Mouse (Mus musculus) 416B (cell line): ENCODE results near the gene Epo.

Source experiments
- DNase-seq: peaks from one replicate; pipeline ENCODE4 v3.0.0; 2011; ENCODE audit warnings: low read depth

The Epo gene

DNA sequence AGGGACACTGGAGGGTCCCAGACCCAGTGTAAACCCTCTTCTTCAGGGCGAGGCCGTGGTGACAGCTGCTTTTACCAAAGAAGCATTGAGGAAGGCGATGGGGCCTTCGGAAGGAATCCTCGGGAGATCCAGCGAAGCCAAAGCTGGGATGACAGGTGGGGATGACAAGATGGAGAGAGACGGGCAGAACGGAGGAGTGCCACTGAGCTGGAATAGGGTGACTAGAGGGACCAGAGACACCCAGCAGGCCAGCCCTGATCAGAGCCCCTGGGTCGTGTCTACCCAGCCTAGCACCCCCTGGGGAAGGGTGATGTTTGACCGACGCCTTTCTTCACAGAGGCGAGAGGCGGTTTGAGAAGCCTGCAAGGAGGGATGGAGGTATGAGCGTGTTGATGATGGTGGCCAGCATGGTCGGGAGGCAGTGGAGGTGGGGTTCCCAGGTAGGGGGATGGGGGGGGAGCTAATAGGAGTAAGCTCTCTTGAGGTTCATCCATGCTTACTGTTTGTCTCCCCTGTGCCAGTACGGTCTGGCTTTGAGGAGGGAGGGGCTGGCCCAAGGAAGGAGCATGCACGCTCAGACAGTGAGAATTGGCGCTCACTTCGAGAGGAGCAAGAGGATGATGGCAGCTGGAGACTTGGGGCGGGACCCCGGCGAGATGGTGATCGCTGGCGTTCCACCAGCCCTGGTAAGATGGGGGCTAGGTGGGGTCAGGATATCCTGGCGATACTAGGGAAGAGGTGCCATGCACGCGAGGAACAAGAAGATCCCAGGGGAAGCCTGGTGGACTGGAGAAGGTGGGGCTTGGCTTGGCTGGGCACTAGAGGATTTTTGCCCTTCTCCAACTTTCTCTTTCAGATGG lies 13.1 kb downstream of the Epo start:
- no peak for DNase-seq

- DNase-seq = peak; percentile 41
These were observed 14.6 kb downstream of the Epo start, which contains the start of gene Gigyf1 for GRCm38 (mm10) chr5:137518436-137518835. Gigyf1 (plus strand) TSS chr5:137518548.

- DNase-seq = no peak
These were observed 18.2 kb downstream of the Epo start for GRCm38 (mm10) chr5:137514811-137515210.

DNA sequence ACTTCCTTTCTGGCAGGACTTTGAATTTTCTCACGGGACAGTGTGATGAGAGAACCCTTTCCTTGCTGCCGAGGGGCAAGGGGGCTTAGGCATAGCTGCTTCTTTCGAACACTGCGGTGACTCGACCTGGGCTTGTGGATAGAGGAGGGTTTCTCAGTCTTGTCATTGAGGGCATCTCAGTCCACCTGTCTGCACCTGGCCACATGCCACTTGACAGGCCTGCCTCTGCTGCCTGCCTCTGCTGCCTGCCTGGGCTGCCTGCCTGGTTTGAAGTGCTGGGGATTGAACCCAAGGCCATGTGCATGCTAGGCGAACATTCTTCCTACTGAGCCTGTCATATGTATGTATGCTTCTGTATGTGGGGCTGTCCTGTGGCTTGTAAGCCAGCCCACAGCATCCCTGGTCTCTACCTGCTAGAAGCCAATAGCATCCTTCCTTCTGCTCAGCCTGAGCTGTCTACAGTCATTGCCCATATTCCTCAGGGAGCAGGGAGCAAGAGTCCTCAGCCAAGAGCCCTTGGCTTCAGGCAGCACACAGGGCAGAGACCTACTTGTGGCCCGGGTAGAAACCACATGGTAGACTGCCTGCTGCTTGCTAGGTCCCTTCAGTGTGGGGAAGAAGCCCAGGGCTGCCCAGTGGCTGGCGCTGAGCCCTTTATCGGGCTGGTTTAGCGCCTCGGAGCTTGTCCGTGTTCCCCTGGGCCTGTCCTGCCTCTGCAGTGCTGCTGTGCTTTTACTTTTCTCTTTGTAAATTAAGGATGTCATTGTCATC lies 18.9 kb downstream of the Epo start:
- no peak for DNase-seq

DNA sequence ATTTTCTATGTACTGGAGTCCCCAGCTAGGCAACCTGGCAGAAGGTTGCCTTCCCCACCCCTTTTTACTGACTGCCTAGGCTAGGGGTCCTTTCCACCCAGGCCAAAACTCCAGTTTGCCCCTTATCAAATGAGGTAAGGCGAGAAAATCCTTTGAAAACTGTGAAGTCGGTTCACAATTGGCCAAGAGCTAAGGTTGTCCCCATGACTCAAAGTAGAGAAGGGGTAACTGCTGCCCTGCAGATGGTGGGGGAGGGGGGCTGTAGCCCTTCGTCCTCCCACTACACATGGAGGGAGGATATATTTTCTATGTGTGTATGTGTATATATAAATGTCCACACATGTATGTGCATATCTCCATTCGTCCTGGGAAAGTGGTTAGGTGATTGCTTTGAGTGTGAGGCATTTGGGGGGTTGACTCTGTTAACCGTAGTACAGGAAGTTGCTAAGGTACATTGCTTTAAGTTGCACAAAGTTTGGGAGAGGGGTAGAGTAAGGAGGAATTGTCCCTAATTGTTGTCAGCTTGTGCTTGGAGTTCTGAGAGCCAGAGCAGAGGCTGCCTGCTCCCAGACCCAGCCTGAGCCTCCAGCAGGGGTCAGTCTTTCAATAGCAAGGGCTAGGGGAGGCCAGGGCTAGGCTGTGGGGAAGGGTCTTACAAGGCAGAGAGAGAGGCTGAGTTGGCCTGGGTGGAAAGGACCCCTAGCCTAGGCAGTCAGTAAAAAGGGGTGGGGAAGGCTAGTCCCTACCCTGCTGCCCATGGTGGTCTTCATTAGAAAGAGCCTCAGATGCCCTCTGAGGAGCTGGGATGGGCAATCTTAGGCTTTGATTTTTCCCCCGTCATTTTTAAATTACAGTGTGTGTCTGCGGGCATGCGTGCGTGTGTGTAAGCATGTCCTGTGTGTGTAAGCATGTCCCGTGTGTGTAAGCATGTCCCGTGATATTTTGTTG lies 19.9 kb downstream of the Epo start:
- DNase-seq = peak; percentile 37

DNA sequence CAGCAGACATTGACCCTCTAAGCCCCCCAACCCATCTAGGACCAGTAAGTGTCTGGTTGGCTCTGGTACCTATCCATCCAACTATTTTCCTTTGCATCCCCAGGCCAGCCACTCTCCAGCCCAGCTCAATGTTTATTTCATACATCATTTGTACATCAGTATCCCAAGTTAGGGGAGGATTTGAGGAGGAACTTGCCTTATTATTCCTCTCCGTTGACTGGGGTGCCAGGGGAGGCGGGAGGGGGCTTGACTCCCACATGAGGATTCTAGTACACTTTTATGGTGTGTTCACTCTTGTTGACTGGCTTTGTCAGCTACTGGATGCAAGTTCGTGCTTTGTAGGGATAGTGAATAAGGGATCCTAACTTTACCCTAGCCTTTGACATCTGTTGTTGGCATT lies 21.3 kb downstream of the Epo start:
- no peak for DNase-seq

- DNase-seq = peak; percentile 23
These were observed 22.3 kb downstream of the Epo start for GRCm38 (mm10) chr5:137510573-137511390.

DNA sequence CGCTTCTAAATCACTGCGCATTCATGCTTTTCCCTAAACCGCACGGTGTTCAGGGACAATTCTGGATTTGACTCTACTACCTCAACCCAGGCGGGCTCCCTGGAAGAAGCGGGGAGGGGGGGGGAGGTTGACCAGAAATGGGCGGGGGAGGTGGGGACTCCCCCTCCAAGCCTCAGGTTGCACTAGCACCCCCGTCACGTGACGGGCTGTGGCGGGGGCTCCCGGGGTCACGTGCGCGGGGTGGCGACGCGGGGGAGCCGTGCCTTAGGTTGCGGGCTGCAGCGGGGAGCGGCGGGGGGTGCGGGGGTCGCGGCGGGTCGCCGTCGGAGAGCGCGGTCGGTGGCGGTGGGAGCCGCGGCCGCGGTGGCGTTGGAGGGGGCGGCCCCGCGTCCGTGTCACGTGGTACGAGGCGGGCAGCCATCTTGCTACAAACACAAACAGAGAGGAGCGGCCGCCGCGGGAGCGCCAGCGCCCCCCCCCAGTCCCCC lies 23.0 kb downstream of the Epo start:
- DNase-seq = peak; percentile 66

- DNase-seq = peak; percentile 69
These were observed 29.0 kb downstream of the Epo start for GRCm38 (mm10) chr5:137504041-137504440.

DNA sequence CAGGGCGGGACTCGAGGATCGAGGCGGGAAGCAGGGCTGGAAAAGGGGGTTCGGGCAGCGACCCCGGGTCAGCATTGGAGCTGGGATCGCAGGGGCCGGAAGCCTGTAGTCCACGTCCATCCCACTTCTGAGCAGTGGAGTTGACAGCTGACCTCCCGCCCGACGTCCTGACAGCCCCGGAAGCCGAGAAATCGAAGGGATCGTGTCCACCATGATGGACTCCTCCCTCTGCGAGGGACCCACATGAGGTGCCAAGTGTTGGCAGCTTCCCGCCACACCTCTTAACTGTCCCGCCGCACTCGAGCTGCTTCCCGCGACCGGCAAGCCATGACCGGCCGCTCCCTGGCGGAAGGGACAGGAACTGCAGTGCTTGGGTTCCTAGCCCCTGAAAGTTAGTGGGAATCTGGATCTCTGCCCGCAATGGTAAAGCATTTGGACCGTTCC lies 30.4 kb downstream of the Epo start:
- DNase-seq = peak; percentile 97

GRCm38 (mm10) chr5:137501709-137502666 lies 31.1 kb downstream of the Epo start, which contains the start of gene Pop7:
Pop7 (minus strand) TSS chr5:137502518.
- DNase-seq = peak; percentile 100

- no peak for DNase-seq
These were observed 32.9 kb downstream of the Epo start for GRCm38 (mm10) chr5:137500186-137500585.

DNA sequence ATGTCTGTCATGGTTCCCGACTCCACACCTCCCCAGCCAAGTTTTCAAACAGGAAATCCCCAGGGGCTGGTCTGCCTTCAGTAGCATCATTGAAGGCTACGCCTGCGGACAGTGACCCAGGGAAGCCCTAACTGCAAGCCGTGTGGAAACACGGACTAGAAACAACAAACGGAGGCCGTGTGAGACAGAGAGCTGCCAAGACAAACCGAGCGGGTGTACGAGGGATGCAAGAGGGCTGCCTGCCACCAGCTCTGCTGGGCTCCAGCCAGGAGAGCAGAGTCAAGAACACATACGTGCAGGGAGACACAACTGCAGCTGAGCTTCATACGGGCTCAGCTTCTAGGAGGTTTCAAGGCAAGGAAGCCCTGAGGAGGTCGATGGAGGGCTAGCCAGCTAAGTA lies 39.2 kb downstream of the Epo start:
- no peak for DNase-seq

DNA sequence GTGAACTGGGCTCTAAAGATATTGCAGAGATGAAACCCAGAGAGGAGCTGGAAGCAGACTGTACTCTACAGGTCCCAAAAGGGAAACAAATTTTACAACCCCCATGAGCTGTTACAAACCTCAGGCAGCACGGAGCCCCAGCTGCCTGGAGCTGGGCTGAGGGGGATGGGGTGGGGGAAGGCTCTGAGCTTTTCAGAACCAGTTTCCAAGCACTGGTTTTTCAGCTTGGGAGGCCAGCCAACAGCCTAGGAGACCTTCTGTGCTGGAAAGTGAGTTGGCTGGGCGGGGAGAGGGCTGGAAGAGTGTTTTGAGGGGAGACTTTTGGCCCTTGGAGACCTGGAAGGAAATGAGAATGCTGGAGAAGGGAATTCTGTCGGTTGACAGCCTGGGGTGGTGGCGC lies 41.5 kb downstream of the Epo start:
- DNase-seq = no peak

GRCm38 (mm10) chr5:137487616-137488015 lies 45.4 kb downstream of the Epo start:
- DNase-seq = peak; percentile 59

GRCm38 (mm10) chr5:137485851-137486155 lies 47.2 kb downstream of the Epo start:
- DNase-seq = no peak

DNA sequence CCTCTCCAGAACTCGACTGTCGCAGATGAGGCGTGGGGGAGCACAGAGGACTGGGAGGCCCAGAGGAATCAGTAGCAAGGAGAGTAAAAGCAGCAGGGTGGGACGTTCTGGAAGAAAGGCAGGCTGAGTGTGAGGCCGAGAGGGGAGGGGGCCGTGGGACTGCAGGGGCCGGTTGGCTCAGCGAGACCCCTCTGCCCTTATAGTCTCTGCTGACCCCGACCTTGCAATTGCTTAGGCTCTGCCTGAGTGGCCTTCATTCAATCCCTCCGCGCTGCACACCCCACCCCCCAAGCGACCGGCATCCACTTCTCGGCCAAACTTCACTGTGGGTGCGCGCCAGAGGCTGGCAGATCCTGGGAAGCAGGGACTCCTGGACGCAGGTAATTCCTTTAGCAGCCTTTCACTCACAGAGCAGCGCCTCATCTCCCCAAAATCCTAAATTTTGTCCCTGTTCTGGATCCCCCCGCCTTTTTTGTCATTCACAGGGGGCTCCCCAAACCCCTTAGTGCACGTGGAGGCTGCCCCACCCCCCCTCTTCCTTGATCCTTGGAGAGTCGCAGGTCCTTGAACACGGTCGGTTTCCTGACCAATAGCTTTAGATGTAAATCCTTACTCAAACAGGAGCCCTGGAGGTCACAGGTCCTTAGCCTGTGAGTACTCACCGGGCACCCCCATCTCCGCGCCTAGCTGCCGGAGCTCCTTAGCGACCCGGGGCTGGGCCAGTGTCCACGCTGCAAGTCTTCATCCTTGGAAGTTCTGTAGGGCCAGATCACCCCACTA lies 47.8 kb downstream of the Epo start:
- no peak for DNase-seq

DNA sequence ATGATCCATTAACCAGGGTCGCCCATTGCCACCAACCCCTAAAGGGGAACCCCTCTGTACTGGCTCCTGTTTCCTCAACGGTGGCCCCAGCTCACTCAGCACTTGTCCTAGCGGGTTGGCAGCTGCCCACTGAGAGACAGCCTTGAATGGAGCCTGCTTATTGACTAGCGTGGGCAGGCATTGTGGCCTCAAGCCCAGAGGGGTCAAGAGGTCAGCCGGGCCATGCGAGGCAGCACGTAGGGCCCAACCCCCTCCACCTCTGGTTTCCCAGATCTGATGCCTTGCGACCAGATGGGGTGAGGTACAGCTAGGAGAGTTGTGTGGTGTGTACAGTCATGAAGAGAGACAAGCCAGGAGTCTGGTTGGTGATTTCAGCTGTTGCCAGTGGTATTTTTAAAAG lies 51.1 kb downstream of the Epo start:
- peak; percentile 22 for DNase-seq

GRCm38 (mm10) chr5:137481138-137481537 lies 51.9 kb downstream of the Epo start:
- DNase-seq = peak; percentile 82
